Comparison of ENCODE assay signal across 23 mouse cellular contexts in the genomic region with DNA sequence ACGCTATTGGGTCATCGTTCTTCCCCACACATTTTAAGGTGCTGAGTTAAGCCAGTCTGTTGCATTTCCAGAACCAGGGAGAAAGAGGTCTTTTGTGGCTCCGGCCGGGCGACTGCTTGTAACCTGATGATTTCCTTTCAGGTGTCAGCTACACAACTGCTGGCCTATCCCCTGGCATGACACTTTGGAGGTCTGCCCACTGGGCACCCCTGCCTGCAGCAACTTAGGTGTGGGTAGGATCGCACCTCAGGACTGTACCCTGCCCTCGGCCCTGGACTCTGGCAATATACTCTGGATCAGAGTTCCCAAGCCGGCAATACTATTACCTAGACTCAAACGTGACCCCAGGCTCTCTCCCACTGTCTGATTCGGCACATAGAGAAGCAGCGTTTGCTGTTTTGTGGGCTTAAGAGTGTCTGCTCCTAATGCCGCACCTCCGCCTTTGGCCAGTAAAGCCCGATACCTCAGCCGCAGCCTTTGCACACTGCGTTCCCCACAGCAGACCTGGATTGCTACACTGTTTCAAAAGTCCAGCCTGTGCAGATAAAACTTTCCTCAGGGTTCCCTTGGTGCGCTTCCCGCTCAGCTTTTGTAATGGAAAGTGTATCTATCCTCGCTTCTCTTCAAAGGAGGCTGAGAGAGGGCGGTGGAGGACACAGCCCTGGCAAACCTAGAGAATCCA. TPM values are rescaled to one million over a fixed set of nuclear protein-coding genes. Genes with fewer than 3 reads are reported as not detected.
DNase-seq lines count a peak whose midpoint lies in the region; ATAC-seq and TF ChIP-seq lines count a peak whose summit lies in the region.
"Had no signal": no experiment of that assay in that cellular context is flagged by ENCODE, and none has a peak within 500 bp of the region (broad histone marks: within the 10 kb centered on the region; RNA-seq: fewer than 3 reads in every experiment).

No protein-coding gene starts in this region.

- H3K9me3 ChIP-seq in kidney, embryonic 16.5 days (ENCODE audit: low read length), result no peaks in the 10 kb centered on the region
- H3K9me3 ChIP-seq: embryonic facial prominence, embryonic 12.5 days; hindbrain, embryonic 10.5 days; liver, embryonic 15.5 days; neural tube, embryonic 13.5 days had no signal

- no peak overlapping the region for H3K4me2 ChIP-seq in kidney, embryonic 16.5 days (replicated peaks; ENCODE audit: low read depth, low read length)
- H3K4me2 ChIP-seq: embryonic facial prominence, embryonic 12.5 days; liver, embryonic 15.5 days; neural tube, embryonic 13.5 days had no signal

- H3K4me1 ChIP-seq in kidney, adult 2 months (ENCODE audit: control insufficient read depth, insufficient read depth, low read length), result no peaks in the 10 kb centered on the region
- H3K4me1 ChIP-seq in kidney, embryonic 16.5 days (ENCODE audit: insufficient read depth, low read length), result no peaks in the 10 kb centered on the region
- H3K4me1 ChIP-seq in testis, adult 2 months (ENCODE audit: control insufficient read depth, insufficient read depth, low read length), result peaks cover 14% of the 10 kb centered on the region
- H3K4me1 ChIP-seq: embryonic facial prominence, embryonic 12.5 days; hindbrain, embryonic 10.5 days; liver, embryonic 15.5 days; neural tube, embryonic 13.5 days had no signal

- H3K27ac ChIP-seq in kidney, adult 2 months (ENCODE audit: insufficient read depth, low read depth, low read length), result no peak overlapping the region
- H3K27ac ChIP-seq in kidney, embryonic 16.5 days (ENCODE audit: low read length), result no peak overlapping the region
- H3K27ac ChIP-seq in testis, adult 2 months (ENCODE audit: control insufficient read depth, insufficient read depth, low read depth, low read length), result peak overlapping the region; percentile 57
- H3K27ac ChIP-seq: embryonic facial prominence, embryonic 12.5 days; hindbrain, embryonic 10.5 days; hindbrain, postnatal 0 days; liver, embryonic 15.5 days; neural tube, embryonic 13.5 days had no signal

- H3K9ac ChIP-seq in kidney, embryonic 16.5 days (replicated peaks; ENCODE audit: low read length), result no peak overlapping the region
- H3K9ac ChIP-seq: embryonic facial prominence, embryonic 12.5 days; liver, embryonic 15.5 days; neural tube, embryonic 13.5 days had no signal

- no peaks in the 10 kb centered on the region for H3K27me3 ChIP-seq in kidney, adult 2 months (replicated peaks; ENCODE audit: control insufficient read depth, insufficient read depth, low read length)
- H3K27me3 ChIP-seq in kidney, embryonic 16.5 days (ENCODE audit: insufficient read depth, low read length), result peaks cover 14% of the 10 kb centered on the region
- H3K27me3 ChIP-seq in testis, adult 2 months (ENCODE audit: control insufficient read depth, insufficient read depth, low read length), result peaks cover 2% of the 10 kb centered on the region; the same call in 1 of the 2 replicates

- TF ChIP-seq CTCF in kidney, adult 2 months (conservative IDR thresholded peaks at IDR 0.05; ENCODE audit: insufficient read depth, insufficient read length, low read depth, low read length), result no peak
- TF ChIP-seq CTCF in testis, adult 2 months (IDR thresholded peaks at IDR 0.05; ENCODE audit: control insufficient read depth, insufficient read depth, insufficient replicate concordance, low read depth, low read length), result no peak

- 52% methylated on average over 20 of the region's 20 CpGs for WGBS in kidney, adult 2 months
- WGBS in kidney, embryonic 16.5 days, result 54% methylated on average over 20 of the region's 20 CpGs

- ATAC-seq in kidney, embryonic 16.5 days (ENCODE audit: low FRiP score, low TSS enrichment), result no peak
- ATAC-seq: CD4-positive, CD25-positive, alpha-beta regulatory T cell, adult 4 months; forebrain, embryonic 14.5 days; hindbrain, postnatal 0 days; intestine, postnatal 0 days; lung, postnatal 0 days had no signal

- no peak overlapping the region for H3K4me3 ChIP-seq in kidney, adult 2 months (ENCODE audit: insufficient read depth, low read depth, low read length)
- H3K4me3 ChIP-seq in kidney, embryonic 16.5 days (ENCODE audit: low read length), result no peak overlapping the region
- no peak overlapping the region for H3K4me3 ChIP-seq in testis, adult 2 months (ENCODE audit: control insufficient read depth, low read depth, low read length)
- H3K4me3 ChIP-seq: embryonic facial prominence, embryonic 12.5 days; hindbrain, embryonic 10.5 days; liver, embryonic 15.5 days; neural tube, embryonic 13.5 days had no signal

- peak; percentile 69 for DNase-seq in heart, adult 11 months
- DNase-seq in heart, adult 18-20 months, result no peak
- DNase-seq in kidney, adult 2 months, result peak; percentile 70
- DNase-seq in R1 (ENCODE audit: low read depth, low spot score), result peak; percentile 56
- no peak for DNase-seq in layer of hippocampus, adult 11-12 months (ENCODE audit: low spot score)
- no peak for DNase-seq in cerebellum, postnatal 36 days
- DNase-seq: cerebellum, adult 2 months; gastrocnemius, postnatal 25 days; layer of hippocampus, adult 9-11 months; midbrain, embryonic 14.5 days; thymus, adult 18-20 months; thymus, postnatal 4 days had no signal

- no peak for TF ChIP-seq POLR2A in kidney, adult 2 months (IDR thresholded peaks at IDR 0.05; ENCODE audit: low read depth, low read length)
- TF ChIP-seq POLR2A in testis, adult 2 months (IDR thresholded peaks at IDR 0.05; ENCODE audit: control insufficient read depth, low read depth, low read length), result peak; percentile 53

- H3K36me3 ChIP-seq in kidney, adult 2 months (ENCODE audit: control insufficient read depth, insufficient read depth, low read length), result no peaks in the 10 kb centered on the region
- H3K36me3 ChIP-seq in kidney, embryonic 16.5 days (ENCODE audit: insufficient read depth, low read length), result no peaks in the 10 kb centered on the region
- no peaks in the 10 kb centered on the region for H3K36me3 ChIP-seq in testis, adult 2 months (ENCODE audit: control insufficient read depth, insufficient read depth, low read length)
- H3K36me3 ChIP-seq: embryonic facial prominence, embryonic 12.5 days; hindbrain, embryonic 10.5 days; liver, embryonic 15.5 days; neural tube, embryonic 13.5 days had no signal

RNA-seq across cellular contexts. Expression of a gene that starts 12.5 kb away (rescaled TPM):
- total RNA-seq in heart, adult 18-20 months (2021), result 1 to 10 TPM; 4.3 to 5.2 TPM
- 3.3 TPM in 2 replicates for polyA plus RNA-seq in kidney, adult 2 months (2012; rRNA removed)
- polyA plus RNA-seq in kidney, embryonic 16.5 days (2015; fragmentation: Nextera tagmentation; extraction: Ambion mirVana), result 26.7 and 27.1 TPM in 2 replicates
- 45.0 and 52.4 TPM in 2 replicates for polyA plus RNA-seq in testis, adult 2 months (2012; rRNA removed)

Comparison
In these comparisons a context has a peak if more than half of its experiments do, and no peak if none do; other contexts are left out.
1. DNase-seq: peak in heart, adult 11 months (single experiment), kidney, adult 2 months (single experiment) and R1 (single experiment); none in heart, adult 18-20 months (0 of 2), layer of hippocampus, adult 11-12 months (single experiment) and cerebellum, postnatal 36 days (0 of 2).